Mouse (Mus musculus) lung, adult 2 months (tissue): ENCODE results near the gene Magix.

Experiments used
- CTCF ChIP-seq: fragments of 200-500 bp; IDR thresholded peaks from 2 replicates; pipeline ENCODE4 v1.5.1; 2011; ENCODE audit warnings: mild to moderate bottlenecking, low read length, control low read depth; ENCODE audit not compliant: insufficient read depth
- POLR2A ChIP-seq: fragments of 200-500 bp; IDR thresholded peaks from 2 replicates; pipeline ENCODE4 v1.6.1; 2011; ENCODE audit warnings: low read depth, mild to moderate bottlenecking, control low read depth, low read length, borderline replicate concordance; ENCODE audit errors: extremely low read depth

- TF ChIP-seq CTCF (no peak), POLR2A (no peak)
Observed at GRCm38 (mm10) chrX:7728922-7729265, 47.8 kb upstream of the Magix start.
